Mouse (Mus musculus) heart, postnatal 0 days (tissue): Measurements from ENCODE around the gene 4931422A03Rik.

Source experiments
- CTCF ChIP-seq: IDR thresholded peaks from 2 replicates; pipeline ENCODE4 v1.5.1; 2016; ENCODE audit warnings: antibody characterized with exemption, control low read depth, low read depth
- EP300 ChIP-seq: IDR thresholded peaks from 2 replicates; pipeline ENCODE4 v1.6.1; 2016; ENCODE audit warnings: antibody characterized with exemption, low read depth

DNA sequence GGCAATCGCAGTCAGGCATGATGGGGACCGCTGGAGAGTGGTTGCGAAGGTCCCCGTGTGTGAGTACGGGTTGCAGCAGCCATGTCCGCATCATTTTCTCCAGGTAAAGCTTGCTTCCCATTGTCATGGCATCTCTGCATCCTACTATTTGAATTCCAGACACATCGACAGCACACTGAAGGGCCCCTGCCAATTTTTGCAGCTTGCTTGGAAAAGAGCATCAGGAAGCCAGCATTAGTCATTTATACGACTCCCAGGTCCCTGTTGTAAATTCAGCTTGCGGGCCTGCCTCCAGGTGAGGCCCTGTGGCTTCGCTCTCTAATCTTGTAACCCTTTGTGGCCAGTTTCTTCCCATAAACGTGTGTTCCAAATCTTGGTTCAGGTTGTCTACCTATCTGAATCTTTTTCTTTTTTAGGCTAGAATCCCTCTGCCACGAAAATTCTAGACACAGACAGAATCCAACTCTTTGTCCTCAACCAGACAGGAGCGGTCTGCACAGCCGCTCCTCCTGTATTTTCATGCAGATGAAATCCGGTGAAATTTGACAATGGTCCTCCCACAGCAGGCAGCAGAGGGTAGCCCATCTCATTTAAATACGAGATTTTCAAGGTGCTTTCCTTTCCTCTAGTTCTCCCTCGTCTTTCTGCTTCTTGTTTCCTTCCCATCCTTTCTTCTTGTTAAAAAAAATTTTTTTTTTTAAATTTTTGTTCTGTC lies 35.4 kb downstream of the 4931422A03Rik start:
- TF ChIP-seq CTCF: no peak
- no peak for TF ChIP-seq EP300
